Mouse (Mus musculus) MEL (cell line): Measurements from ENCODE around the gene Rhd. TPM values are rescaled to one million over a fixed set of nuclear protein-coding genes. Genes with fewer than 3 reads are reported as not detected.

ENCODE experiments used
- DNase-seq: peaks from one replicate; pipeline ENCODE4 v3.0.0; 2011; ENCODE audit warnings: low read depth, low spot score
- H3K27ac ChIP-seq: 2 replicates; pipeline ENCODE4 v1.5.1; 2012; ENCODE audit warnings: low read depth, mild to moderate bottlenecking, control low read depth, low read length, moderate library complexity; ENCODE audit not compliant: control insufficient read depth
- H3K27me3 ChIP-seq, 2 experiments: fragments of 150-350 bp in 1 of 2; sonication (generic) in 1 of 2; 2 replicates each; pipeline ENCODE4 v1.6.1; 2012; ENCODE audit warnings: low read length in 2 of 2, mild to moderate bottlenecking in 2 of 2, improper control_type of control experiment in 1 of 2, moderate library complexity in 1 of 2; ENCODE audit not compliant: insufficient read depth in 2 of 2, control insufficient read depth in 1 of 2
- H3K36me3 ChIP-seq, 2 experiments: 2 replicates each; pipeline ENCODE4 v1.6.1; 2012 to 2014; ENCODE audit warnings: low read length in 2 of 2, improper control_type of control experiment in 1 of 2, inconsistent platforms in 1 of 2, mild to moderate bottlenecking in 1 of 2; ENCODE audit not compliant: insufficient read depth in 2 of 2, control insufficient read depth in 1 of 2
- H3K4me1 ChIP-seq, 2 experiments: fragments of 150-350 bp in 1 of 2; sonication (generic) in 1 of 2; 2 replicates each; pipeline ENCODE4 v1.6.1; 2012; ENCODE audit warnings: low read length in 2 of 2, improper control_type of control experiment in 1 of 2, mild to moderate bottlenecking in 1 of 2; ENCODE audit not compliant: insufficient read depth in 2 of 2, control insufficient read depth in 1 of 2
- H3K4me3 ChIP-seq, 2 experiments: fragments of 150-350 bp in 1 of 2; sonication (generic) in 1 of 2; 2 replicates each; pipeline ENCODE4 v1.5.1; 2012; ENCODE audit warnings: low read depth in 2 of 2, low read length in 2 of 2, mild to moderate bottlenecking in 2 of 2, moderate library complexity in 2 of 2, control low read depth in 1 of 2, improper control_type of control experiment in 1 of 2; ENCODE audit not compliant: control insufficient read depth in 1 of 2, insufficient read depth in 1 of 2
- H3K79me2 ChIP-seq: 2 replicates; pipeline ENCODE4 v1.6.1; 2012; ENCODE audit warnings: mild to moderate bottlenecking, low read length, moderate library complexity; ENCODE audit not compliant: control insufficient read depth, poor library complexity, insufficient read depth
- H3K9ac ChIP-seq: 2 replicates; pipeline ENCODE4 v1.6.1; 2012; ENCODE audit warnings: low read depth, mild to moderate bottlenecking, control low read depth, low read length, moderate library complexity; ENCODE audit not compliant: control insufficient read depth, poor library complexity, severe bottlenecking
- H3K9me3 ChIP-seq: fragments of 150-350 bp; sonication (generic); replicated peaks from 2 replicates; pipeline ENCODE4 v1.6.1; 2012; ENCODE audit warnings: mild to moderate bottlenecking, low read length, improper control_type of control experiment, moderate library complexity; ENCODE audit not compliant: insufficient read depth
- BHLHE40 ChIP-seq: IDR thresholded peaks from 2 replicates; pipeline ENCODE4 v1.6.1; 2012; ENCODE audit warnings: low read depth, mild to moderate bottlenecking, inconsistent platforms, low read length, improper control_type of control experiment, borderline replicate concordance
- CHD1 ChIP-seq: IDR thresholded peaks from 2 replicates; pipeline ENCODE4 v1.6.1; 2012; ENCODE audit warnings: low read depth, mild to moderate bottlenecking, inconsistent platforms, low read length, improper control_type of control experiment
- CTCF ChIP-seq, 3 experiments: IDR thresholded peaks in 2 of 3; conservative IDR thresholded peaks in 1 of 3; 2 replicates each; pipeline ENCODE4 v1.5.1; 2011 to 2012; ENCODE audit warnings: low read length in 3 of 3, low read depth in 2 of 3, mild to moderate bottlenecking in 2 of 3, improper control_type of control experiment in 1 of 3, inconsistent platforms in 1 of 3, mixed read lengths in 1 of 3, moderate library complexity in 1 of 3; ENCODE audit not compliant: control insufficient read depth in 1 of 3, insufficient read depth in 1 of 3, poor library complexity in 1 of 3, severe bottlenecking in 1 of 3
- E2F4 ChIP-seq: IDR thresholded peaks from 2 replicates; pipeline ENCODE4 v1.6.1; 2011; ENCODE audit warnings: low read depth, low read length, improper control_type of control experiment, borderline replicate concordance
- ELF1 ChIP-seq: IDR thresholded peaks from 2 replicates; pipeline ENCODE4 v1.6.1; 2014; ENCODE audit warnings: low read depth, mild to moderate bottlenecking, inconsistent platforms, low read length, improper control_type of control experiment, moderate library complexity
- EP300 ChIP-seq, 2 experiments: IDR thresholded peaks; 2 replicates each; pipeline ENCODE4 v1.6.1; 2011; ENCODE audit warnings: improper control_type of control experiment in 2 of 2, low read length in 2 of 2, low read depth in 1 of 2, mild to moderate bottlenecking in 1 of 2
- ETS1 ChIP-seq: IDR thresholded peaks from 2 replicates; pipeline ENCODE4 v1.6.1; 2012; ENCODE audit warnings: low read depth, mild to moderate bottlenecking, inconsistent platforms, low read length, improper control_type of control experiment, moderate library complexity
- GABPA ChIP-seq: IDR thresholded peaks from 2 replicates; pipeline ENCODE4 v1.6.1; 2012; ENCODE audit warnings: low read depth, mild to moderate bottlenecking, inconsistent platforms, low read length, improper control_type of control experiment, moderate library complexity
- GATA1 ChIP-seq: IDR thresholded peaks from 2 replicates; pipeline ENCODE4 v1.6.1; 2011; ENCODE audit warnings: low read depth, low read length, improper control_type of control experiment
- HCFC1 ChIP-seq: IDR thresholded peaks from 2 replicates; pipeline ENCODE4 v1.6.1; 2012; ENCODE audit warnings: low read depth, mild to moderate bottlenecking, inconsistent platforms, low read length, improper control_type of control experiment, moderate library complexity
- KAT2A ChIP-seq: conservative IDR thresholded peaks from 2 replicates; pipeline ENCODE4 v1.6.1; 2012; ENCODE audit warnings: low read depth, low read length, improper control_type of control experiment, inconsistent platforms
- MAFK ChIP-seq: IDR thresholded peaks from 2 replicates; pipeline ENCODE4 v1.6.1; 2011; ENCODE audit warnings: low read depth, mild to moderate bottlenecking, low read length, improper control_type of control experiment, borderline replicate concordance
- MAX ChIP-seq: IDR thresholded peaks from 2 replicates; pipeline ENCODE4 v1.6.1; 2011; ENCODE audit warnings: low read length, improper control_type of control experiment
- MEF2A ChIP-seq: IDR thresholded peaks from 2 replicates; pipeline ENCODE4 v1.6.1; 2014; ENCODE audit warnings: low read depth, mild to moderate bottlenecking, inconsistent platforms, low read length, improper control_type of control experiment; ENCODE audit not compliant: poor library complexity, insufficient replicate concordance, severe bottlenecking; ENCODE audit errors: extremely low read depth
- MXI1 ChIP-seq: IDR thresholded peaks from 2 replicates; pipeline ENCODE4 v1.6.1; 2011; ENCODE audit warnings: mild to moderate bottlenecking, low read depth, low read length, improper control_type of control experiment
- MYC ChIP-seq: IDR thresholded peaks from 2 replicates; pipeline ENCODE4 v1.6.1; 2011; ENCODE audit warnings: low read depth, mild to moderate bottlenecking, low read length, improper control_type of control experiment, moderate library complexity
- NELFE ChIP-seq: IDR thresholded peaks from 2 replicates; pipeline ENCODE4 v1.6.1; 2011; ENCODE audit warnings: low read depth, low read length, improper control_type of control experiment
- POLR2AphosphoS2 ChIP-seq: IDR thresholded peaks from 2 replicates; pipeline ENCODE4 v1.6.1; 2011; ENCODE audit warnings: low read length, improper control_type of control experiment
- POLR2AphosphoS5 ChIP-seq: IDR thresholded peaks from 2 replicates; pipeline ENCODE4 v1.6.1; 2012; ENCODE audit warnings: low read depth, borderline replicate concordance, mild to moderate bottlenecking, inconsistent platforms, low read length, moderate library complexity, mixed read lengths
- RAD21 ChIP-seq: IDR thresholded peaks from 2 replicates; pipeline ENCODE4 v1.6.1; 2011; ENCODE audit warnings: mild to moderate bottlenecking, low read depth, low read length, improper control_type of control experiment
- RCOR1 ChIP-seq: IDR thresholded peaks from 2 replicates; pipeline ENCODE4 v1.6.1; 2012; ENCODE audit warnings: low read depth, mild to moderate bottlenecking, inconsistent platforms, low read length, improper control_type of control experiment
- SIN3A ChIP-seq: IDR thresholded peaks from 2 replicates; pipeline ENCODE4 v1.6.1; 2012; ENCODE audit warnings: low read length, improper control_type of control experiment, inconsistent platforms
- SMC3 ChIP-seq: IDR thresholded peaks from 2 replicates; pipeline ENCODE4 v1.6.1; 2011; ENCODE audit warnings: low read depth, low read length, improper control_type of control experiment
- TAL1 ChIP-seq: IDR thresholded peaks from 2 replicates; pipeline ENCODE4 v1.6.1; 2012; ENCODE audit warnings: mild to moderate bottlenecking, inconsistent platforms, low read length, moderate library complexity, mixed read lengths
- TBP ChIP-seq: IDR thresholded peaks from 2 replicates; pipeline ENCODE4 v1.8.0; 2011; ENCODE audit warnings: low read depth, low read length, improper control_type of control experiment
- TCF12 ChIP-seq: IDR thresholded peaks from 2 replicates; pipeline ENCODE4 v1.6.1; 2014; ENCODE audit warnings: low read depth, mild to moderate bottlenecking, inconsistent platforms, low read length, improper control_type of control experiment, moderate library complexity
- UBTF ChIP-seq: IDR thresholded peaks from 2 replicates; pipeline ENCODE4 v1.6.1; 2012; ENCODE audit warnings: low read depth, mild to moderate bottlenecking, inconsistent platforms, low read length, improper control_type of control experiment, moderate library complexity, borderline replicate concordance; ENCODE audit not compliant: insufficient read depth
- USF1 ChIP-seq: IDR thresholded peaks from 2 replicates; pipeline ENCODE4 v1.6.1; 2014; ENCODE audit warnings: low read depth, mild to moderate bottlenecking, inconsistent platforms, low read length, improper control_type of control experiment, moderate library complexity
- ZKSCAN1 ChIP-seq: IDR thresholded peaks from 2 replicates; pipeline ENCODE4 v1.6.1; 2012; ENCODE audit warnings: low read depth, mild to moderate bottlenecking, inconsistent platforms, low read length, improper control_type of control experiment, moderate library complexity
- polyA plus RNA-seq, 2 experiments: library from polyadenylated mRNA; stranded (reverse) in 1 of 2; unstranded in 1 of 2; fragments of >175 nt in 1 of 2; fragments of >200 nt in 1 of 2; gene quantifications; 2 replicates each; pipeline versions ENCODE4 v1.2.1 to v1.2.4; 2012; ENCODE audit warnings: low replicate concordance in 2 of 2, low read depth in 1 of 2; ENCODE audit not compliant: insufficient read length in 2 of 2, insufficient read depth in 1 of 2, missing spikeins in 1 of 2
- total RNA-seq: library from RNA; depleted of rRNA; stranded (reverse); fragments of 300-350 nt; gene quantifications from 2 replicates; pipeline ENCODE4 v1.2.3, GENCODE M21; 2012

Rhd gene
- total and polyA plus RNA-seq, 3 experiments: 49.9 to 176 TPM; not detected in 1

GRCm38 (mm10) chr4:134917194-134917593 lies 52.9 kb downstream of the Rhd start:
- Histone ChIP-seq H3K9ac (peak overlapping the region; percentile 16), H3K27me3 (no peaks in the 10 kb centered on the region), H3K27ac (peak overlapping the region; percentile 67), H3K36me3 (peaks cover 6 to 33% of the 10 kb centered on the region in 2 experiments; a peak in 3 of 4 replicates), H3K9me3 (no peaks in the 10 kb centered on the region), H3K4me3 (peak overlapping the region in 1 of 2 experiments; percentile 26; a peak in 1 of 4 replicates), H3K4me1 (peaks cover 34 to 60% of the 10 kb centered on the region in 2 experiments), H3K79me2 (peaks cover 11% of the 10 kb centered on the region)
- TF ChIP-seq TBP: no peak
- TF ChIP-seq BHLHE40: no peak
- no peak for TF ChIP-seq KAT2A
- no peak for TF ChIP-seq NELFE
- TF ChIP-seq POLR2AphosphoS5: no peak
- TF ChIP-seq RCOR1: no peak
- no peak for TF ChIP-seq SMC3
- TF ChIP-seq E2F4: no peak
- peak; percentile 50 for TF ChIP-seq ETS1
- TF ChIP-seq EP300 (IDR thresholded peaks at IDR 0.05; ENCODE audit: low read depth in 1 of 2, low read length in 2 of 2): peak in 1 of 2 experiments; percentile 79; a peak in 3 of 4 replicates
- TF ChIP-seq HCFC1: no peak
- TF ChIP-seq ELF1: no peak
- no peak for TF ChIP-seq CHD1
- no peak for TF ChIP-seq MEF2A
- peak; percentile 22; the same call in 1 of the 2 replicates for TF ChIP-seq TAL1
- no peak for TF ChIP-seq MAX
- TF ChIP-seq RAD21: no peak
- TF ChIP-seq SIN3A: no peak
- no peak for TF ChIP-seq MXI1
- TF ChIP-seq MAFK: no peak
- TF ChIP-seq USF1: no peak
- TF ChIP-seq ZKSCAN1: no peak
- TF ChIP-seq TCF12: peak; percentile 92
- TF ChIP-seq MYC: no peak
- no peak for TF ChIP-seq POLR2AphosphoS2
- TF ChIP-seq CTCF (IDR thresholded peaks at IDR 0.05 in 2 of 3, conservative IDR thresholded peaks at IDR 0.05 in 1 of 3; ENCODE audit: control insufficient read depth in 1 of 3, insufficient read depth in 1 of 3, low read depth in 2 of 3, low read length in 3 of 3, poor library complexity in 1 of 3, severe bottlenecking in 1 of 3): no peak
- no peak for TF ChIP-seq UBTF
- TF ChIP-seq GABPA: no peak
- TF ChIP-seq GATA1: peak; percentile 75
- DNase-seq: peak; percentile 58
